Mouse (Mus musculus): Measurements from ENCODE around the gene Robo2.
"Not testable (repeated sequence)": the region's sequence is repeated elsewhere in the genome, so short reads cannot be mapped to it uniquely, and the experiment has no call there.

The Robo2 gene

DNA sequence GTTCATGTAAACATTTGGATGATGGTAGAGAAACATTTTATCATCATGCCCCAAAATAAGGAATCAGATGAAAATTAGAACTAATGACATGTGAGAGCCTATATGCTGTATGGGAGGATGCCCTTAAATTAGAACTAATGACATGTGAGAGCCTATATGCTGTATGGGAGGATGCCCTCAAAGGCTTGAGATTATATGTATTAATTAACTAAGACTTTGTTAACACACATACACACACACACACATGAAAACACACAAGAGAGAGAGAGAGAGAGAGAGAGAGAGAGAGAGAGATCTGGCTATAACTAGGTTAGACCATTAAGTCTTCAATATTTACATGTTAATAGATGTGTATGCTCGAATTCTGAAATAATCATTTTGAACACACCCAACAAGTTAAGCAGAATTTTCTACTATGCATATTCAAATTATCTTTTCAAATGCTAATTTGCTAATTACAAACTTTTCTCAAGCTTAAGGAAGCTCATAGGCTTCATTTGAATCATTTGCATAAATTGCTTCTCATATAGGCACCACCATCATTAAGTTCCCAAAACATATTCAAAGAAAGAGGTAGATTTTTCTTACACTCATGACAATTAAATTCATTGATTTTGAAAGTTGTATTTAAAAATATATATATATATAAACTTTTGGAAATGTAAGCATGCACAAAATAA is 211.5 kb downstream of the Robo2 start:
- DNase-seq (ENCODE audit: low read depth), result no peak

DNA sequence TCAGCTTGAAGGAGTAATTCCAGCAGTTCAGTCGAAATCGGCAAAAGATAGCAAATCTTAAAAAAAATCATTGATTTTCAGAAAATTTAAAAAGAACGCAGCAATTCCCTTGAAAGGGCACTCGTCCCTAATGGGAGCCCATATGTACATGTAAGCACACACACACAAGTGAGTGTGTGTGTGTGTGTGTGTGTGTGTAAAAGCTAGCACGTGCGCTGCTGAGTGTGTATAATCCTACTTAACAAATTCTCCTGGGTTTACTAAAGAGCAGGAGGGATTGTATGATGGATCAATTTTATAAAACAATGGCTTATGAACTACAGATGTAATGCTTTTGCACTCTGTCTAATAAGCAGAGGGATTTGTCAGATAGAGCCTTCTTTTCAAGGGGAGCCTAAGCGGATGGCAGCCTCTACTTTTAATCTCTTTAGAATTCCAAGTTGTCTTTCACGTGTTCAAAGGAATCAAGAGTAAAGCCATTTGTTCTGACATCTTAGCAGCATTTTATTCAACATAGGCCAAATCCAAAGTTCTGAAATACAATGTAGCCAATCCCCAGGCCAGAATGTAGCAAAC is 218.6 kb downstream of the Robo2 start:
- no peak for DNase-seq (ENCODE audit: low read depth)

DNA sequence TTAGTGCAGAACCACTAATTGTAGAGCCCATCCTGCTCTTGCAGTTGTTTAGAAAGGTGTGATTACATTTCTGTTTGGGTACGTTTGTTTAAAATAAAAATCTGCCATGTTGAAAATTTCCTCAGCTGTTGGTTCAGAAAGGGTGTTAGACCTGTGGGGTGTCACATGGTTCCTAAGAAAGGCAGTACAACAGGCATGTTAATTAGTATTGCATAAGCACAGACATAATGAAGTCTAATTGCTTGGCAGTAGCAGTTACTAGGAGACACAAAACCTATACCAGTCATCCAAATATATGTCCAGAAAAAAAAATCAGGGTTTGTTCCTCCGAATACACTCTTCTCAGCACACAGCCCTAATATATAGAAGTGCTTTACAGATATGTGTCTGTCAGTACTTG is 220.0 kb downstream of the Robo2 start:
- DNase-seq (ENCODE audit: low read depth), result no peak

DNA sequence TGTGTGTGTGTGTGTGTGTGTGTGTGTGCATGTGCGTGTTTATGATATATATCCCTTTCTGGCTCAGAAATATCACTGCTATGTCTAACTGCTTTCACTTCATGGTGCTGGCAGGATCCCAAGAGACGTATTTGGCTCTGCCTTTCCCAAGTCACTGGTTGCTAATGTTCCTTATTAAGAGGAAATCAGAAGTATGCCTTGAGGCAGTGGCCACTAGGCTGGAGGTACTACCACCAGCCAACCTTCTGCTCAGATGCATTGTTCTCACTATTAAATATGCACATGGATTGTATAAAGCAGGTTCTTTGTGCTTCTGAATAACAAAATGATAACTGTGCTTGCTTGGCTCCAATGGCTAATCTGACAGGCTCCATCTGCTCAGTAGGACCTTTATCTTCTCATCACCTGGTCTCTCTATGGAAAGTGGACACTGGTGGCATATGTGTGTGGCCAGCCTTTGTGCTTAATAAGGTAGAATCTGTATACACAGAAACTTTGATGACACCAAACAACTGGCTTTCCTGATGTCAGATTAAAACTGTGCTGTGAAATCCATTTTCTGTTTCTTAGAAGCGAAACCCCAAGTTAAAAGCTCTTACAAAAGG is 229.0 kb downstream of the Robo2 start:
- DNase-seq (ENCODE audit: low read depth), result no peak

DNA sequence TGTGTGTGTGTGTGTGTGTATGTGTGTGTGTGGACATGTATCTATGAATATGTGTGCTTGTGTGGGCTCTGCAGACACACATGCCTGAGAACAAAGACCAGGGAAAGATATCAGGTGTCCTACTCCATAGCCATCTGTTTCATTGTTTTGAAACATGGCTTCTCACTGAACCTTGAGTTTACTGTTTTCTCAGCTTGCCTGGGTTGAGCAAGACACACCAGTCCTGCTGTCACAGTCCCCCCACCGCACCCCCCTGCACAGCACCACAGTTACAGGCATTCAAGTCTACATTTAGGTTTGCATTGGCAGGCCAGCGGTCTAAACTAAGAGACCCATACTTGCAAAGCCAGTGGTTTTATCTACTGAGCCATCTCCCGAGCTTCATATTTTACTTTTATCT is 239.0 kb downstream of the Robo2 start:
- DNase-seq (ENCODE audit: low read depth), result no peak

DNA sequence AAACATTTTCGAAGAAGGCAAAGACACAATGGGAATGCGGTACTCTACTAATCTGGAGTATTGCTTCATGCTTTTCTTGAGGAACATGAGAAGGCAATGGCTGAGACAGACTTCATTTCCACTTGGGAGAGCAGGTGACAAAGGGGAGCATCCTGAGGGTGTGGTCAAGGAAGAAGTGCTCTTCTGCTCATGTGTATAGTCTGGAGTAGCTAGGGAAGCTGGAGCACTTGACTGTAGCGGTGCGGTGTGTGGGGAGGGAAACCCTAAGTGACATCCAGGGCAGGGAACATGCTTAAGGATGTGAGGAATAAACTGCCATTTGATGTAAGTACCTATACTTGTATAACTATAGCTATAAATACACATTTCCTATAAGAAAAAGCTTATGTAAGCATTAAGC is 242.0 kb downstream of the Robo2 start:
- no peak for DNase-seq (ENCODE audit: low read depth)

DNA sequence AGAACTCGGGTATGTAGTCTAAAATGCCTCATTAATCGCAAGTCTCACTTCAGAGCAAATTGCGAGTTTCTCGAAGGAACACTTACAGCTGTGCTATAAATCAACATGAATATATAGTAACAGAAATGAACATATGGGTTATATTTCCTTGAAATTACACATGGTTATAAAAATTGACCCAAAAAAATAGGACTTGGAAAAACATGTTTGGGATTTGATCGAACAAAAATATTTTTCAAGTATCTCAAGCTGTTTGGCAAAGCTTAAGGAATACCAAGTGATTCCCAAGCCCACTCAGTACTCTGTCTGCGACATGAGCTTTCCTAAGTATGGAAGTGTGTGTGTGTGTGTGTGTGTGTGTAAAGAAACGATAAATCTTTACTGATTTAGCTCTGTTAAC is 242.5 kb downstream of the Robo2 start:
- DNase-seq (ENCODE audit: low read depth), result no peak

DNA sequence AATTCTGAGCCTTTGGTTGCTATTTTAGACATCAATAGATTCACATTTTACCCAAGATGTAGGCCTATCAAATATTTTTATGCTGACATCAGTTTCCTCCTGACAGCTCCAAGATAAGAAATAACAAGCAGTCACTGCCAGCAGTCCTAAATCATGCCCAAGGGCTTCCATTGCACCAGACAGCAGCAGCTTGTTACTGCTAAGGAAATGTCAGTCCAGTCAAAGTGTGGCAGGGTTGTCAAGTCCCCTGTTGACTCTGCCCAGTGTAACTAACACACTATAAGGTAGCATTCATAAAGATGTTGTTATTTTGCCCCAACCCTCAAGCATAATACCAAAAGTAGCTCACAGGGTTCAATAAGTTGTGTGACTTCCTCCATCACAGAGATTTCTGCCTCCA is 243.8 kb downstream of the Robo2 start:
- no peak for DNase-seq (ENCODE audit: low read depth)

DNA sequence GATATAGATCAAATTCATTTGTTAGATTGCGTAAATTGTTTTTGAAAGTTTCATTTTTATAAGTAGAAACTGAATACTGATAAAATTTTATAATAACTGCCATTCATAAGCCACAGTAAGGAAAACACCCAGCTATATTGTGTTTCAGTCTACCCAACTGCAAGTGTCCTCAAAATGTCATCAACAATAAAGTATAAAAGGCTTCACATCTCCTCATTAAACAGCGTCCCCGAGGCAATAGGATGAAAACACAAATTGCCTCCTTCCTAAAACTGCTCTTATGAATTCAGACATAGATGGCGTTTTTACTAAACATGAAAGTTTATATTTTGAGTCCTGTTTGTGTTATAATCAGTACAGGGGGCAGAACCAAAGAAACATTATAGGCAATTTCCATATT is 249.6 kb downstream of the Robo2 start:
- no peak for DNase-seq (ENCODE audit: low read depth)

DNA sequence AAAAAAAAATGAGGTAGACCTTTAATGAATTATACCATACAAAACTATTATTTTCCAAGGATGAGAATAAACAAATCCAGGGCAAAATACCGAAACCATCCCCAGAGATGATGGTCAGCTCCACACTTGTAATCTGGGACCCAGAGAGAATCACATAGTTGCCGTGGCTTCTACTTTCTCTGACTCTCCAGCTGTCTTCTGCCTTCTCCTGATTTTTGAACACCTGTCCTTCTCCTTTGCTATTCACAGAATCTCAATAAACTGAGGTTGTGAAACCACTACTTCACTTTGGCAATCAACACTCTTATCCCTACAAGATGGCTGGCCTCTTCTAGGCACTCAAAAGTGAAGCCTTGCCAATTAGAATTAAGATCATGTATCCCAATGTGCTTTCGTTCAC is 252.4 kb downstream of the Robo2 start:
- no peak for DNase-seq (ENCODE audit: low read depth)

DNA sequence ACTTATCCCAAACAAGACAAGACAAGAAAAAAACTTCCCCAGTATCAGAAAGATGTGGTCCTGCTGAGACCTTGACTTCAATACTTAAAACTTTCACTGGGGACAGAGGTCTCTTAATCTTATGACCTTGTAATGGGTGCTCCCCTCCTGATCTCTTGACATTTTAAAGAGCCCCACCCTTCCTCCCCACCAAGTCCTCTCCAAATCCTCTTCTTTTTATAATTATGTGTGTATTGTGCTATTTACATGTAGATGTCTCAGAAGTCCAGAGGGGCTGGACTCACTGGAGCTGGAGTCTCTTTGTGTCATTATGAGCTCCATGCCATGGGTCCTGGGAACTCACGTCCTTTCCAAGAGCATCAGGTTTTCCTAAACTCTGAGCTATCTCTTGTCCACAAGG is 275.4 kb downstream of the Robo2 start:
- no peak for DNase-seq (ENCODE audit: low read depth)

DNA sequence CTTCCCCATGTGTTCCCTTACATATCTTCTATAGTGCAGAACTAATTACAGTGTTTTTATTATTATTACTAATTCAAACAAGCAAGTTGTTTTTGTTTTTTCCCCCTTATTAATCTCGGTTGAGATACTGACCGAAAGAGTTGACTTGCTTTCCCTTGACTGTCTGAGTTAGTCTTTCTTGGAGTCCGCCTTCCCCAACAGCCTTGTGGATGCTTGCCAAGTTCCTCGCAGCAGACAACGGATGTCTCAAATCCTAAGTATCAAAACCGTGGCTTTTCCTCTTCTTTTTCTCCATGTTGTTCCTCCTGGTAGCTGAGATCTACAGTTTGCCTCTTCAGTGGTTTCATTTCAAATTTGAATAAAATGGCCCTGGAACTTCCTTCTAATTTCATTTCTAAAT is 278.8 kb downstream of the Robo2 start:
- DNase-seq (ENCODE audit: low read depth), result no peak

DNA sequence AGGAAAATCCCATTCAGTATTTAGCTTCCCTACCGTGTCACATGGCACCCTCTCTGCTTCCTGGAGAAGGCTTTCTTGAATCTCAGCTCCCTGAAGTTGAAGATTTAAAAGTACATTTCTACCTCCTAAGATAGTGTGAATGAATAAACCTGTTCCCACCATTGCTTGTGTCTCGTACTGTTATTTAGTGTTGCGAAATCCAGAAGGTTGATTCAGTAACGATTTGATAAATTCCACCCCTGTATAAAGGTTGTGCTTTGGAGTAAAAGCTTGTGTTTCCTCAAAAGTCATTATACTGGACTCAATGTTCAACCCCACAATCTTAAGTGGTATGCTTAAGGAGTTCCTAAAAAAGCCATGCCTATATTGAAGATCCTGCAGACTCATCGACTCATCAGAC is 280.3 kb downstream of the Robo2 start:
- no peak for DNase-seq (ENCODE audit: low read depth)

DNA sequence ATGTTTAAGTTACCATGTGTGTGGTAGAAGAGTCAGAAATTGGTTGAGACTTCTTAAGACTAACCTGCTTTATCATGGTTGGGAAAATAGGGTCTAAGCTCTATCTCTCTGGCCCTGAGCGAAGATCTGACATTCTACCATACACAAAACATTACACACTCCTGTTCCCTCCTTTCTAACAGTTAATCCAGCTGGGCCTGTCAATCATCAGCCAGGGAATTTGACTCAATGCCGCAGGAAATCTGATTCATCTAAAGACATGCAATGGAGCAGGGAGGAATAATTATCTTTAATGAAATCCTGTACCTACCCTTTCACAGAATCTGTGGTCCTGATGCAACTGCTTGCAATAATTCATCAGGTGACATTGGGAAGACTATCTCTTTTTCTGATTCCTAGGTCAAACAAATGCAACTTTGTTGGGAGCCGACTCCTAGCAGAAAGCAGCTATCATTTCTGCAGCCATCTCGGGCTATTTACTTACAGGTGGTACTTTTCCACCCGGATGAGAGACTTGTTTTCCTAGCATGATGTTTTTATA is 283.1 kb downstream of the Robo2 start:
- DNase-seq (ENCODE audit: low read depth), result no peak

DNA sequence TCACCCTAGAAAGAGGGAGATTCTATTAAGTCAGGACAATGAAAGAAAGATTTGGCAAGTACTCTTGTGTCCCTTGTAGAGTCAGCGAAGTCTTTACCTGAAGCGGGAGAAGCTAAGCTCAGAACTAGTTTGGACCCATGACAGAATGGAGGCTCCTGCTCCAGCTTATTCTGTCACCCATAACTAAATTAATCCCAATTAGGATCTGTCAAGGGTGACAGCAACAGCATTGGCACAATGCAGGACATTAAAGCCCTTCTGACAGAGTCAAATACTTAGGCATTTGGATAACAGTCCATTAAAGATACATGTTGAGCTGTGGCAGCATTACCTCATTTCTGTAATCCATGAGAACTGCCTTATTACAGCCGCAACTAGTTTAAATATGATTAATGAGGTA is 298.5 kb downstream of the Robo2 start:
- DNase-seq (ENCODE audit: low read depth), result no peak

DNA sequence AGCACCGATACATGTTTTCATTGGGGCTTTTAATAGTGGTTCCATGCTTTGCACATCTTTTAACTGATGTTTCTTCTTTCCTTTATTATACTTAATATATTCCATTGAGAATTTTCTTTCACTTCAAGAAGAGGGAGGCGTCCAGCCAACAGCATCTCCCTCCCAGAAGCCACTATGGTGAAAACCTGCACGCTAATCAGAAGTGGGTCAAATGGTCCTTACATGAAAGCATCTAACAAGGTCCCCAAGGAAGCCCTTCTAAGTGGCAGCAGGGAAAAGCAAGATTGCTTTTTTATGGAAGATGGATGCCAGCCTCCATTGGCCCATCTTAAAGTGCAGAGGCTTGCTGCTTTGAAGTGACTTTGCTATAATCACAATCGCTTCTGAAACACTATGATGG is 300.5 kb downstream of the Robo2 start:
- no peak for DNase-seq (ENCODE audit: low read depth)

DNA sequence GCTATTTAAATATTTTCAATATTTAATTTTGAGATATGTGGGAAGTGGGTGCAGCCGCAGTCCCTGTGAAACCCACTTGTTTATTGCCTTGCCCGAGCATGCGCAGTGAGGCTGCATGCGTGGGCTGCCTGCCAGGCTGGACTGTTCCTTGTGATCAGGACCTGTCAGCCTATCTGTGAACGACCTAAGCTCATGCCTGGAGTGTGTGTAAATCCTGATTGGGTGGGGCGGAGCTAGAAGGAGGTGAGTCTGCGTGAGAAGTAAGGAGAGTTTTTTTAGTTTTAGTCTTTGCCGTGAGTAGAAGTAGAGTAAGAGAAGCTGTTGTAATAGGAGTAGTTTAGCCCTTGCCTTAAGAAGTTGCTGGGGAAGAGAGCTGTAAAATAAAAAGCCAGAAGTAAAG is 307.2 kb downstream of the Robo2 start:
- DNase-seq (ENCODE audit: low read depth), result not testable (repeated sequence)

DNA sequence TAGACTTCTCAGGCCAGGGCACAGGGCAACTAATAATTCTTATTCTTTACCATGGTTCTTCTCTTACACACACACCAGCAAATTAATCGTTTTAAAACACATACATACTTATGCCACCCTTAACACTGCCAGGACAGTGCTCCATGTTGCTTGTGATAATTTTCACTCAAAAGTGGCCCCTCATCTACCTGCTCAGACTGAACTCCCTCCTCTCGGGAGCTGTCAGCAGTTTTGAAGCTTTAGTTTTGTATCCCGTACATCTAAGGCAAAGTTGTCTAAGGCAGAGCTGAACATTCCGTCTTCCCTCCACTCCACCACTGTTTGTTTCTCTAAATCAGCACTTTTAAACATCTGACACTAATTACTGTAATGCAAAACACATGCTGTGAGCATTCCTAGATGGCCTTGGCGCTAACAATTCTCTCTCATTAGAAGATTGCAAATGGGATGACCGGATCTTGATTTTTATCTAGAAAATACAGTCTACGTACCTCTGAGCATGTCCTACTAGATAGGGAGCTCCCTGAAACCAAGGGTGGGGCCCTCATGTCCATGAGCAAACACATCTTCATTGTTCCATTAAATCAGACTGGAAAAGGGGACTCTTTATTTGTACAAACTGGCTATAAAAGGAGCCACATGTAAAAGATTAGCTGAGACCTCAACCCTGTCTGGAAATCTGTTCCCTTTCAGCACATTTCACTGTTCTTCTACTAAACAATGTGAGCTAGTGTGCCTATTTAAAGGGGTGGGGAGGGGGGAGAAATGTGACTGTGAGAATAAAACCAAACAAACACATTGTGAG is 318.4 kb downstream of the Robo2 start:
- no peak for DNase-seq (ENCODE audit: low read depth)

DNA sequence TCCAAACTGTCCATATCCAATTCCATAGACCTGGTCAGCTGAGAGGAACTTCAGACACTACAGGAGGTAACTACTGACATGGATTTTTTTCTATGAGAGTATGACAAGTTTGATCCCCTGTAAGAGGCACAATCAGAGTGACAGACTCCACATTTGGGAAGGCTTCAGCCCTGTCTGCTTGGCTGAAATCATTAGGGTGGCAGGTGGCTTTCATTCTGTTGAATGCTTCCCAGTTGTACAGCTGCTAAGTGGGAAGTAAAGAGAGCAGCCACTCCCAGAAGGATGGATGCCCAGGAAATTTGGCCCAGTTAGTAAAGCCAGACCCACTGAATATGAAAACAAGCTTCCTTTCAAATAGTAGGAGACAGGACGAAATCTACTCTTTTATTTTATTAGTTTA is 321.7 kb downstream of the Robo2 start:
- no peak for DNase-seq (ENCODE audit: low read depth)

DNA sequence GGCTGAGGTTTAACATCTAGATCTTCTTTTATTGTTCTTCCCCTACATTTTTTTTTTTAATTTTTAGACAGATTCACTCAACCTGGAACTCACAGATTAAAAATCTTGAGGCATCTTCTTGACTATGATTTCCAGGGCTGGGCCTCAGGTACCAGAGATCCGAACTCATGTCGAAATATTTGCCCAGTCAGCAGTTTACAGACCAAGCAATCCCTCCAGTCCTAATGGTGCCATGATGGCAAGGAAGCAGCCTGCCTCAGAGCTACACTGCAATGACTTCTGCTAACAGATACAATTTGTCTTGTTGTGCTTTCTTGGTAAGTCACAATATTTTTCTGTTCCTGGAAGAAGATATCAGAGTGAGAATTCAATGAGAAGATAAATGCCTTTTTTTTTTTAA is 327.4 kb downstream of the Robo2 start:
- DNase-seq (ENCODE audit: low read depth), result no peak

DNA sequence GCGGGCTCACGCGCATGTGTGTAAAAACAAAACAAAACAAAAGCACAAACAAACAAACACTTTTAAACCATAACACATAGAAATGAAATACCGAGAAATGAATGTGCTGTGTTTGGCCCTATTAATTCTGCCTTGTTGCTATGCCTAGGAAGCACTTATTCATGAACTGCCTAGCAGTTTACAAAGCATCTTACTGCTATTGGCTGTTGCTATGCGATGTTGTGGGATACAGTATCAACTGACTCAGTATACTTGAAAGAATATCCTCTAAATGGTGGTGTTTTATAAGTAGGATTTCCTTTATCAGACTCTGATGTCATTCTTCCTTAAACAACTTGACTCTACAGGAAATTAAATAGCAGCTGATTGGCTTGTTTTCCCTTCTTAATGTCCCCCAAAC is 339.0 kb downstream of the Robo2 start:
- no peak for DNase-seq (ENCODE audit: low read depth)

DNA sequence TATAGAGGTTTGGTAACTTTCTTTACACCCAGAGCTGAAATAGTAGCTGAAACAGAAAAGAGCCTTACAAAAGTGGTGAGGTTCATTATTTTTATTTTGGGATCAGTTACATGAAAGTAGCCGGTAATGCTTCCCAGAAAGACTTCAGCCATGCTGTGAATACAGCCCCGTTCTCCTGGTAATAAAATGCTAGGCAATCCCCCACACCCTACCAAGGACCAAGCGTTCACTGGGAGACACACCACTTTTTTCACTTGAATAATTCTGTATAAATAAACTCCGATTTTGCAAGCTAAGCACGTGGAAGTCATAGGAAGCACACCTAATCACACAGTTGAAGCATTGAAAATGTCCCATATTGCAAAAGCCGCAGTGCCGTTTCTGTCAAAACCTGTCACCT is 341.0 kb downstream of the Robo2 start:
- no peak for DNase-seq (ENCODE audit: low read depth)

DNA sequence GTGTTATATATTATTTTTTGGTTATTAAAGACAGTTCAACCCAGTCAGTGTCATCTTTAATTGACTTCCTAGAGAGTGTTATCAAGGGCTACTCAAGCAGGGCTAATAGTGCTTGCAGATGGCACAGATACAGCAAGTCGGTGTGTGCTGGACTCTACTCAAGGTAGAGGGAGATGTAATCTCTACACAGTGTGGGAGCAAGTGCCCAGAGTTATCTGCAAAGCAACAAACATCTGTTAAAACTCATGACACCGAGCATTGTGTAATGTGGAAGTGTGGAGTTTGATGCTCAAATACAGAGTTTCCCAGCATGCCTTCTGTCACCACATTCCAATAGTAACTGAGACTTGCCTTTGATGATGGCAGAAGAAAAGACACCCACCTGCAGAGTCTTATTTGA is 345.7 kb downstream of the Robo2 start:
- no peak for DNase-seq (ENCODE audit: low read depth)

Data from induced T-regulatory cell, adult 2 months (primary cell).